Mouse (Mus musculus): Measurements from ENCODE around the gene Arhgap10. TPM values are rescaled to one million over a fixed set of nuclear protein-coding genes. Genes with fewer than 3 reads are reported as not detected.

Arhgap10 gene
- polyA plus RNA-seq, 1 experiment: 22.4 TPM

GRCm38 (mm10) chr8:77422632-77423252 lies 95.0 kb downstream of the Arhgap10 start:
- no peak overlapping the region for H3K27ac ChIP-seq (ENCODE audit: insufficient read depth, low read length)
- H3K4me1 ChIP-seq (ENCODE audit: control insufficient read depth, insufficient read depth, low read length): peaks cover 3% of the 10 kb centered on the region; the same call in 1 of the 2 replicates
- TF ChIP-seq POLR2A (IDR thresholded peaks at IDR 0.05; ENCODE audit: extremely low read depth, insufficient read depth, low read length) (no peak), CTCF (IDR thresholded peaks at IDR 0.05; ENCODE audit: extremely low read depth, insufficient read depth, low read length) (no peak)
- no peak overlapping the region for H3K4me3 ChIP-seq (ENCODE audit: insufficient read depth, low read length)

DNA sequence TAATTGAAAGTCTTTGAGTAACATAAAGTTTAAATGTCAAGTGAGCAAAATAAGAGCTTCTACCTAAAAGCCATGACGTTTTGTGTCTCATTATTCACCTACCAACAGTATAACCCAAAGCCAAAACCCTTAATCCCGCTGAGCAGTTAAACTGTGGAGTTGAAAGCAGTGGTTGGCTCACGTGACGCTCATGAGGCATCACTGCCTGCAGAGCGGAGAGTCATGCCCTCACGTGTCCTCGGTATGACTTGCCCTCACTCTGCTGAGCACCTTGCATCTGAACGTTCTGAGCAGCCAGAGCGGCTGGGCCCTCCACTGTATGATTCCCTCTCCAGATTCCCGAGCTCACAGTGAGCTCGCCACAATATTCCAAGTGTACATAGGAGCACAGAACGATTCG lies 96.2 kb downstream of the Arhgap10 start:
- no peak overlapping the region for H3K4me3 ChIP-seq (ENCODE audit: insufficient read depth, low read length)
- H3K4me1 ChIP-seq (ENCODE audit: control insufficient read depth, insufficient read depth, low read length): peaks cover 3% of the 10 kb centered on the region; the same call in 1 of the 2 replicates
- no peak for TF ChIP-seq POLR2A (IDR thresholded peaks at IDR 0.05; ENCODE audit: extremely low read depth, insufficient read depth, low read length)
- TF ChIP-seq CTCF (IDR thresholded peaks at IDR 0.05; ENCODE audit: extremely low read depth, insufficient read depth, low read length): no peak
- H3K27ac ChIP-seq (ENCODE audit: insufficient read depth, low read length): no peak overlapping the region

- H3K4me1 ChIP-seq (ENCODE audit: control insufficient read depth, insufficient read depth, low read length): peaks cover 3% of the 10 kb centered on the region; the same call in 1 of the 2 replicates
- H3K27ac ChIP-seq (ENCODE audit: insufficient read depth, low read length): no peak overlapping the region
- TF ChIP-seq CTCF (IDR thresholded peaks at IDR 0.05; ENCODE audit: extremely low read depth, insufficient read depth, low read length) (peak; percentile 69), POLR2A (IDR thresholded peaks at IDR 0.05; ENCODE audit: extremely low read depth, insufficient read depth, low read length) (no peak)
- no peak overlapping the region for H3K4me3 ChIP-seq (ENCODE audit: insufficient read depth, low read length)
These were observed 98.0 kb downstream of the Arhgap10 start for GRCm38 (mm10) chr8:77419731-77420130.

GRCm38 (mm10) chr8:77416738-77417137 lies 101.0 kb downstream of the Arhgap10 start:
- no peak for TF ChIP-seq POLR2A (IDR thresholded peaks at IDR 0.05; ENCODE audit: extremely low read depth, insufficient read depth, low read length)
- TF ChIP-seq CTCF (IDR thresholded peaks at IDR 0.05; ENCODE audit: extremely low read depth, insufficient read depth, low read length): no peak
- Histone ChIP-seq H3K4me1 (ENCODE audit: control insufficient read depth, insufficient read depth, low read length) (no peaks in the 10 kb centered on the region), H3K4me3 (ENCODE audit: insufficient read depth, low read length) (no peak overlapping the region)

DNA sequence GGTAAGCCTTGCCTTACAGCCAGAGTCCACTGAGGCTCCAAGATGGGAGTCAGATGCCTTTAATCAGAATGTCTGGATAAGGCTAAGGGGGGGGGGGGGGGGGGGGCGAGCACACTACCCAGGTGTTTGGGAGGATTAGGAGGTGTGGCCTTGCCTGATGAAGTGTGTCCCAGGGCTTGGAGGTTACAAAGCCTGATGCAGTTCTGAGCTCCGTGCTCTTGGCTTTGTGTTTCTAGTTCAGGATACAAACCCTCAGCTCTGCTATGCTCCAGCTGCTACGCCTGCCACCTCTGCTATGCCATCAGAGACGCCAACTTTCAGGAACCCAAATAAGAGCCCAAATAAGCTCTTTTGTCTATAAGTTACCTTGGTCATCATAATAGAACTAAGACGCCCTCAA lies 101.7 kb downstream of the Arhgap10 start:
- Histone ChIP-seq H3K4me3 (ENCODE audit: insufficient read depth, low read length) (no peak overlapping the region), H3K4me1 (ENCODE audit: control insufficient read depth, insufficient read depth, low read length) (no peaks in the 10 kb centered on the region), H3K27ac (ENCODE audit: insufficient read depth, low read length) (no peak overlapping the region)
- TF ChIP-seq CTCF (IDR thresholded peaks at IDR 0.05; ENCODE audit: extremely low read depth, insufficient read depth, low read length) (no peak), POLR2A (IDR thresholded peaks at IDR 0.05; ENCODE audit: extremely low read depth, insufficient read depth, low read length) (no peak)

More at GRCm38 (mm10) chr8:77416738-77417137, 101.0 kb downstream of the Arhgap10 start:
- H3K27ac ChIP-seq (ENCODE audit: insufficient read depth, low read length): no peak overlapping the region

DNA sequence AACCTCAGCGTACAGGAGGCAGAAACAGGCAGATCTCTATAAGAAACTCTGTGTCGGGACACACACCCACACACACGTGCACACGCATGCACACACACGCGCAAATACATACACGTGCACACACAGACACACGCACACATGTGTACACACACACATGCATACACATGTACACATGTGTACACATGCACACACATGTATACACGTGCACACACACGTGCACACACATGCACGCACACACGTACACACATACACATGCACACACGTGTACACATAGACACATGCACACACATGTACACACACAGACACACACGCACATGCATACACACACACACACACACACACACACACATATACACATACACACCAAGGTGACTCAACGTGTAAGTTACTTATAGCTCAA lies 106.5 kb downstream of the Arhgap10 start:
- TF ChIP-seq CTCF (IDR thresholded peaks at IDR 0.05; ENCODE audit: extremely low read depth, insufficient read depth, low read length): no peak
- TF ChIP-seq POLR2A (IDR thresholded peaks at IDR 0.05; ENCODE audit: extremely low read depth, insufficient read depth, low read length): no peak
- H3K27ac ChIP-seq (ENCODE audit: insufficient read depth, low read length): no peak overlapping the region
- no peak overlapping the region for H3K4me3 ChIP-seq (ENCODE audit: insufficient read depth, low read length)
- no peaks in the 10 kb centered on the region for H3K4me1 ChIP-seq (ENCODE audit: control insufficient read depth, insufficient read depth, low read length)

DNA sequence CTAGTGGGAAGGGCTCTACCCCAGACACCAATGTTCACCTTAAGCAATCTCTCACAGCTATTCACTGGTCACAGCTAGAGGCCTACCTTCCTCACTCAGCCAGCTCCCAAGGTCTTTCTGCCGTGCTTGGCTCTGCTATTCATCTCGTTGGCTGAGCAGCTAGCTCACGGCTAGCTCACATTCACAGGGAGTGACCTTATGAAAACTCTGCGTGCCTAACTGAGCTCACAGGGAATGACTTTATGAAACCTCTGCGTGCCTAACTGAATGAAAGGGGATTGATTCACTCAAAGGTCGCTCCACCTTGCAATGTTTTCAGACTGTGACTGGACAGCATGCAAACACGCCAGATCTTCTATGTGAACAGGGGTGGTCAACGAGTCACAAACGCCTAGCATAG lies 107.4 kb downstream of the Arhgap10 start:
- TF ChIP-seq POLR2A (IDR thresholded peaks at IDR 0.05; ENCODE audit: extremely low read depth, insufficient read depth, low read length): no peak
- TF ChIP-seq CTCF (IDR thresholded peaks at IDR 0.05; ENCODE audit: extremely low read depth, insufficient read depth, low read length): no peak
- H3K27ac ChIP-seq (ENCODE audit: insufficient read depth, low read length): no peak overlapping the region
- H3K4me3 ChIP-seq (ENCODE audit: insufficient read depth, low read length): no peak overlapping the region
- no peaks in the 10 kb centered on the region for H3K4me1 ChIP-seq (ENCODE audit: control insufficient read depth, insufficient read depth, low read length)

- Histone ChIP-seq H3K27ac (ENCODE audit: insufficient read depth, low read length) (no peak overlapping the region), H3K4me1 (ENCODE audit: control insufficient read depth, insufficient read depth, low read length) (no peaks in the 10 kb centered on the region), H3K4me3 (ENCODE audit: insufficient read depth, low read length) (no peak overlapping the region)
- TF ChIP-seq POLR2A (IDR thresholded peaks at IDR 0.05; ENCODE audit: extremely low read depth, insufficient read depth, low read length) (no peak), CTCF (IDR thresholded peaks at IDR 0.05; ENCODE audit: extremely low read depth, insufficient read depth, low read length) (no peak)
These were observed 109.1 kb downstream of the Arhgap10 start for GRCm38 (mm10) chr8:77408527-77409215.

GRCm38 (mm10) chr8:77406846-77407245 lies 110.9 kb downstream of the Arhgap10 start:
- Histone ChIP-seq H3K27ac (ENCODE audit: insufficient read depth, low read length) (no peak overlapping the region), H3K4me3 (ENCODE audit: insufficient read depth, low read length) (no peak overlapping the region), H3K4me1 (ENCODE audit: control insufficient read depth, insufficient read depth, low read length) (no peaks in the 10 kb centered on the region; the same call in 1 of the 2 replicates)
- no peak for TF ChIP-seq CTCF (IDR thresholded peaks at IDR 0.05; ENCODE audit: extremely low read depth, insufficient read depth, low read length)

DNA sequence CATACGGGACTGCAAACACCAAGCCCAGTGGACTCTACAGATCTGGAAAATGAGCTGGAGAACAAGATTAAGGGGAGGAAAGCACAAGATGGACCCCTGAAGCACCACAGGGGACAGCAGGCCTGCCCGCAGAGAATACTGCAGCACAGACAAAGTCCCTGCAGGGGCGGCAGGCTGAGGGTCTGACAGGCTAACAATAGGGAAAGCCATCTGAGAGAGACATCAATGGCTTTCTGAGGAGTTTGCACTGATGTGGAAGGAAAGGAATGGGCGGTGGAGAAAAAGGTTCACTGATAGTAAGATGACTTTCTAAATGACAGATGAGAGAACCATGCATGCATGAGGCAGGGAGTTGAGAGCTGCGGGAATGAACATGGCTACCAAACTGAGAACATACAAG lies 111.3 kb downstream of the Arhgap10 start:
- no peak for TF ChIP-seq POLR2A (IDR thresholded peaks at IDR 0.05; ENCODE audit: extremely low read depth, insufficient read depth, low read length)
- TF ChIP-seq CTCF (IDR thresholded peaks at IDR 0.05; ENCODE audit: extremely low read depth, insufficient read depth, low read length): no peak
- Histone ChIP-seq H3K4me3 (ENCODE audit: insufficient read depth, low read length) (no peak overlapping the region), H3K4me1 (ENCODE audit: control insufficient read depth, insufficient read depth, low read length) (no peaks in the 10 kb centered on the region; the same call in 1 of the 2 replicates), H3K27ac (ENCODE audit: insufficient read depth, low read length) (no peak overlapping the region)
